Mouse (Mus musculus) neural tube, embryonic 14.5 days (tissue): Measurements from ENCODE around the gene Tor1aip2. TPM values are rescaled to one million over a fixed set of nuclear protein-coding genes. Genes with fewer than 3 reads are reported as not detected.

ENCODE experiments used
- ATAC-seq: fragments of 200-750 bp; cut with Nextera tagmentation; 2 replicates; pipeline ENCODE4 v1.8.0; 2017; ENCODE audit warnings: low read depth, mild to moderate bottlenecking, moderate TSS enrichment, moderate library complexity
- H3K27ac ChIP-seq: fragments of 300-500 bp; sonication (generic); 2 replicates; pipeline ENCODE4 v1.5.1; 2014; ENCODE audit warnings: low read depth, mild to moderate bottlenecking, control low read depth, low read length, moderate library complexity, mixed read lengths
- H3K27me3 ChIP-seq: fragments of 300-500 bp; sonication (generic); 2 replicates; pipeline ENCODE4 v1.6.1; 2014; ENCODE audit warnings: low read length; ENCODE audit not compliant: control insufficient read depth, insufficient read depth
- H3K36me3 ChIP-seq: fragments of 300-500 bp; sonication (generic); 2 replicates; pipeline ENCODE4 v1.6.1; 2014; ENCODE audit warnings: low read length, mixed read lengths; ENCODE audit not compliant: control insufficient read depth, insufficient read depth
- H3K4me1 ChIP-seq: fragments of 300-500 bp; sonication (generic); 2 replicates; pipeline ENCODE4 v1.6.1; 2014; ENCODE audit warnings: low read length; ENCODE audit not compliant: control insufficient read depth, insufficient read depth
- H3K4me2 ChIP-seq: fragments of 300-500 bp; sonication (generic); 2 replicates; pipeline ENCODE4 v1.6.1; 2014; ENCODE audit warnings: mild to moderate bottlenecking, low read depth, low read length, control low read depth
- H3K4me3 ChIP-seq: fragments of 300-500 bp; sonication (generic); 2 replicates; pipeline ENCODE4 v1.5.1; 2014; ENCODE audit warnings: low read depth, low read length, control low read depth, mixed read lengths
- H3K9ac ChIP-seq: fragments of 300-500 bp; sonication (generic); replicated peaks from 2 replicates; pipeline ENCODE4 v1.6.1; 2014; ENCODE audit warnings: low read depth, mild to moderate bottlenecking, control low read depth, low read length, mixed read lengths
- H3K9me3 ChIP-seq: fragments of 300-500 bp; sonication (generic); 2 replicates; pipeline ENCODE4 v1.6.1; 2016; ENCODE audit warnings: low read length; ENCODE audit not compliant: control insufficient read depth
- WGBS: fragments of 180-500 bp; shearing (Covaris S2); extraction: QIAGEN DNeasy Blood & Tissue Kit; methylation state at CpG from one replicate; pipeline ENCODE4 v1.1.7; 2014; 5-methylcytosine and 5-hydroxymethylcytosine counted together
- polyA plus RNA-seq: library from polyadenylated mRNA; unstranded; fragments of >200 nt; fragmentation: Nextera tagmentation; extraction: Ambion mirVana; gene quantifications from 2 replicates; pipeline ENCODE4 v1.2.1, GENCODE M21; 2014

Gene Tor1aip2
- polyA plus RNA-seq, 1 experiment from 2014 or later = 61.0 TPM

- Histone ChIP-seq H3K9me3 (no peaks in the 10 kb centered on the region), H3K27me3 (no peaks in the 10 kb centered on the region), H3K4me3 (no peak overlapping the region), H3K4me1 (no peaks in the 10 kb centered on the region), H3K4me2 (no peak overlapping the region), H3K36me3 (peaks cover 24% of the 10 kb centered on the region), H3K9ac (no peak overlapping the region), H3K27ac (no peak overlapping the region)
- no peak for ATAC-seq
- WGBS = 100% methylated on average over 1 of the region's 1 CpGs
These were observed 26.2 kb upstream of the Tor1aip2 start for GRCm38 (mm10) chr1:156009003-156009402.

GRCm38 (mm10) chr1:156019800-156020199 lies 15.4 kb upstream of the Tor1aip2 start:
- no peak overlapping the region for H3K27ac ChIP-seq
- no peak overlapping the region for H3K4me3 ChIP-seq
- no peaks in the 10 kb centered on the region for H3K4me1 ChIP-seq
- H3K4me2 ChIP-seq = no peak overlapping the region
- no peaks in the 10 kb centered on the region for H3K27me3 ChIP-seq
- WGBS = 100% methylated on average over 1 of the region's 1 CpGs
- no peaks in the 10 kb centered on the region for H3K9me3 ChIP-seq
- H3K36me3 ChIP-seq = peaks cover 19% of the 10 kb centered on the region
- ATAC-seq = no peak
- H3K9ac ChIP-seq = no peak overlapping the region

GRCm38 (mm10) chr1:156020402-156020801 lies 14.8 kb upstream of the Tor1aip2 start:
- WGBS = 58% methylated on average over 1 of the region's 1 CpGs
- Histone ChIP-seq H3K36me3 (peaks cover 19% of the 10 kb centered on the region), H3K4me1 (no peaks in the 10 kb centered on the region), H3K27me3 (no peaks in the 10 kb centered on the region), H3K27ac (no peak overlapping the region), H3K4me2 (no peak overlapping the region), H3K9me3 (no peaks in the 10 kb centered on the region), H3K9ac (no peak overlapping the region), H3K4me3 (no peak overlapping the region)
- no peak for ATAC-seq

DNA sequence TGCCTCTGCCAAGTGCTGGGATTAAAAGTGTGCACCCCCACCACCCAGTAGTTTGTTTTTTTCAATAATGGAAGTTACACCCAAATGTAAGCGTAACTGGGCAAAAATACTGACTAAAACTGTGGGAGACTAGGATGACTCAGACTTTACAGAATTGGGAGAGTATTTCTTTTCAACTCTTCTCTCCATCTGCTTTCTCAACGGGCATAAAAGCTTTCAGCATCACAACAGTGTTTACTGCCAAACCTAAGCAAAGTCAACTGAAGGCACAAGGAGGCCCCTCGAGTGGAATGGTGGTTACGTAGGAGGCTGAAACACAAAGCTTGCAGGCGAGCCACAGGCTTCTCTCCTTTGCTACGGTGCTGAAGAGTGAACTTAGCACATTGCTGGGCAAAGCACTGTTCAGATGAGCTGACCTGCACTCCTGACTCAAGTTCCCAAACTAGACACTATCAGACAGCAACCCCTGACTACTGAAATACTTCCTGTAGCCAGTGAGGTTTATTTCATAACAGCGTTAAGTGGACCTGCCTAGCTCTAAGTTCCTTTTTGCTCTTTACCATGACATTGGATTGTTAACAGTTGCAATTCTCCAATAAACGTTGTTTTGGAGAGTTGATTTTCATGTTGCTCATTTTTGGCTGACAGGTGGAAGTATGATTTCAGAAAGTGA lies 10.2 kb upstream of the Tor1aip2 start:
- Histone ChIP-seq H3K27me3 (no peaks in the 10 kb centered on the region), H3K9me3 (no peaks in the 10 kb centered on the region), H3K4me1 (no peaks in the 10 kb centered on the region), H3K27ac (no peak overlapping the region), H3K9ac (no peak overlapping the region), H3K4me3 (no peak overlapping the region), H3K4me2 (no peak overlapping the region), H3K36me3 (peaks cover 13% of the 10 kb centered on the region)
- ATAC-seq = no peak
- WGBS = 84% methylated on average over 8 of the region's 8 CpGs

- no peak for ATAC-seq
- H3K27me3 ChIP-seq = no peaks in the 10 kb centered on the region
- H3K27ac ChIP-seq = no peak overlapping the region
- H3K4me1 ChIP-seq = no peaks in the 10 kb centered on the region
- H3K9ac ChIP-seq = no peak overlapping the region
- 92% methylated on average over 3 of the region's 3 CpGs for WGBS
- no peak overlapping the region for H3K4me2 ChIP-seq
- H3K36me3 ChIP-seq = peaks cover 18% of the 10 kb centered on the region
- H3K4me3 ChIP-seq = no peak overlapping the region
- no peaks in the 10 kb centered on the region for H3K9me3 ChIP-seq
These were observed 7.4 kb upstream of the Tor1aip2 start for GRCm38 (mm10) chr1:156027849-156028248.

DNA sequence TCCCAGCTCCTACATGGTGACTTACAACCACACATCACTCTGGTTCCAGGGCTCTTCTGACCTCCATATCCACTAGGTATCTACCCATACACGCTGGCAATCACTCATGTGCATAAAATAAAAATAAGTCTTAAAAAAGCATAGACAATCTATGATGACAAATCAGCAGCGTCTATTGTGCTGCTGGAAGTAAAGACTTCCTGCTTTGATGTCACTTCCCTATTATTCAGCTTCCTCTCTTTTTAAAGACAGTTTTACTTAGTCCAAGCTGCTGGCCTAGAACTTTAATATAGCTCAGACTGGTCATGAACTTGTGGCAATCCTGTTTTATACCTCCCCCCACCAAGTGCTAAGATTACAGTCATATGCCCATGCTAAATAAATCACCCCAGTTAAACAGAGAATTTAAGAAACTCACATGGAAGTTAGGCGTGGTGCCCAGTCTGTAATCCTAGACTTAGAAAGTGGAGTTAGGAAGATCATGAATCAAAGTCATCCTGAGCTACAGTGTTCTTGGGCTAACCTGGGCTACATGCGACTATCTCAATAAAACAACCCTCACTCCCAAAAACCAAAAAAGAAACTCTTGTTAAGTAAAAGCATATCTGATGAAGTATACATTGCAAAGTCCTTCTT lies 6.7 kb upstream of the Tor1aip2 start:
- WGBS = 97% methylated on average over 4 of the region's 4 CpGs
- no peak overlapping the region for H3K27ac ChIP-seq
- no peak for ATAC-seq
- H3K4me3 ChIP-seq = no peak overlapping the region
- no peaks in the 10 kb centered on the region for H3K9me3 ChIP-seq
- H3K4me2 ChIP-seq = no peak overlapping the region
- no peaks in the 10 kb centered on the region for H3K27me3 ChIP-seq
- H3K36me3 ChIP-seq = peaks cover 21% of the 10 kb centered on the region
- H3K9ac ChIP-seq = no peak overlapping the region
- no peaks in the 10 kb centered on the region for H3K4me1 ChIP-seq

DNA sequence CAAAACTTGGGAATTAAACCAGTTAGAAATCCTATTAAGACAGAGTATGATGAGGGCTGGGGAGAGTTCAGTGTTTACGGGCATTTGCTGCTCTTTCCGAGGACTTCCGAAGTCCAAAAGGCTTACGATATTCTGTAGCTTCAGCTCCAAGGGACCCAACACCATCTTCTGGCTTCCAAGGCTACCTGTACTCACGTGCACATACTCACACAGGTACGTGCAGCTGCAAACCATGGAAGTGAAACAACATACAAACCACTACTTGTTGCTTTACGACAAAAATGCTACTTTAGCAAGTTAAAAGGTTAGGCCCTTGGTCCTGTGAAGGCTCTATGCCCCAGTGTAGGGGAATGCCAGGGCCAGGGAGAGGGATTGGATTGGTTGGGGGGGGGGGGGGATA lies 1.3 kb upstream of the Tor1aip2 start:
- WGBS = 98% methylated on average over 7 of the region's 7 CpGs
- Histone ChIP-seq H3K4me1 (peaks cover 11% of the 10 kb centered on the region; the same call in 1 of the 2 replicates), H3K27ac (no peak overlapping the region), H3K4me2 (no peak overlapping the region), H3K9me3 (no peaks in the 10 kb centered on the region), H3K27me3 (no peaks in the 10 kb centered on the region), H3K9ac (no peak overlapping the region), H3K4me3 (no peak overlapping the region), H3K36me3 (peaks cover 26% of the 10 kb centered on the region)
- no peak for ATAC-seq

GRCm38 (mm10) chr1:156034661-156035060 lies 542 bp upstream of the Tor1aip2 start:
- H3K36me3 ChIP-seq = peaks cover 21% of the 10 kb centered on the region
- H3K27ac ChIP-seq = no peak overlapping the region
- WGBS = 41% methylated on average over 1 of the region's 1 CpGs

DNA sequence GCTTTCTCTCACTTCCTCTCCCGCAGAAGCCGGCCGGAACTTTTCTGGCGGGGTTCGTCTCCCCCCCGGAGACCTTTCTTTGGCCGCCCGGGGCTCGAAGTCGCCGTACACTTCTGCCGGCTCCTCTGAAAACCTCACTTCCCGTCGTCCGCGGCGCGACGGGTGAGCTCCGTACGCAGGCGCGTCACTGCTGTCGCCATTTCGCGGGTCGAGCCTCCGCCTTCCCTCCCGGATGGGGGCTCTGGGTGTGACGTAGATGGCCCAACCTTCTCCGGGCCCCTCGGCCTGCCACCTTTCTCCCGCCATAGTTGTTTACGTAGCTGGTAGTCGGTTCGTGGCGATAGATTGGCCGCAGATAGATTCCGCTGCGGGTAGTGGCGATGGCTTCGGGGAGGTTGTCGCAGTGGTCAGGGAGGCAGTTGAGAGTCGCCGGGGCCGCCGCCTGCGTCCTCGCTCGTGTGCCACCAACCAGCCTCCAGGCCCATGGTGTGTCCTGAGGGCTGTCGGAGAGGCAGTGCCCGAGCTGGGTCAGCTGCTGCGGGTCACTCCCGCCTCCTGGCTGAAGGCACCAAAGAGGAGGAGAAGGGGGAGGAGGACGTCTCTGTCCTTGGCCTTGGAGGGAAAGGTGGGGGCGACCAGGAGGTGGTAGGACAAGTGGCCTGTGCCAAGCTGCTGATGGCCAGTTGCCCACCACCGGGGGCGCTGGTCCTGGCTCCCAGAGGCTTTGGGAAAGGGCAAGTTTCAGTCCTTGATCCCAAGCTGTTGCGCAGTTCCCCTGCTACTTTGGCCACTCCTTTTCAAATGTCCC lies 931 bp downstream of the Tor1aip2 start, which contains the start of gene Tor1aip1:
Gene Tor1aip1, minus strand, starts transcription at position 551 of the 808 bp plus-strand sequence.
- Histone ChIP-seq H3K4me2 (peak within 1 kb of the TSS; percentile 78), H3K4me1 (peaks cover 11% of the 10 kb centered on the region; the same call in 1 of the 2 replicates), H3K9me3 (no peaks in the 10 kb centered on the region), H3K9ac (peak within 1 kb of the TSS; percentile 89), H3K27me3 (no peaks in the 10 kb centered on the region), H3K4me3 (peak within 1 kb of the TSS; percentile 76), H3K36me3 (peaks cover 13% of the 10 kb centered on the region; the same call in 1 of the 2 replicates), H3K27ac (peak within 1 kb of the TSS; percentile 99)
- WGBS = under 1% methylated on average over 59 of the region's 59 CpGs
- ATAC-seq = peak; percentile 95

More at GRCm38 (mm10) chr1:156034661-156035060, 542 bp upstream of the Tor1aip2 start:
- Histone ChIP-seq H3K4me1 (peaks cover 11% of the 10 kb centered on the region; the same call in 1 of the 2 replicates), H3K9me3 (no peaks in the 10 kb centered on the region), H3K4me2 (peak overlapping the region; percentile 48), H3K27me3 (no peaks in the 10 kb centered on the region), H3K9ac (peak overlapping the region; percentile 89; the same call in 1 of the 2 replicates), H3K4me3 (peak overlapping the region; percentile 76)
- ATAC-seq = no peak
